Mouse (Mus musculus) embryonic fibroblast, embryonic 13.5 days (primary cell): ENCODE data around the gene Ccnjl. TPM values are rescaled to one million over a fixed set of nuclear protein-coding genes. Genes with fewer than 3 reads are reported as not detected.
A peak's percentile ranks its signal among the peaks of the same experiment; 100 is the strongest.

Experiments used
- H3K27ac ChIP-seq: 2 replicates; pipeline ENCODE4 v1.5.1; 2012; ENCODE audit warnings: low read length, control low read depth, inconsistent platforms; ENCODE audit not compliant: insufficient read depth
- H3K4me1 ChIP-seq: 2 replicates; pipeline ENCODE4 v1.6.1; 2011; ENCODE audit warnings: low read length; ENCODE audit not compliant: control insufficient read depth, insufficient read depth
- H3K4me3 ChIP-seq: 2 replicates; pipeline ENCODE4 v1.5.1; 2011; ENCODE audit warnings: mild to moderate bottlenecking, control low read depth, low read length; ENCODE audit not compliant: insufficient read depth
- CTCF ChIP-seq: IDR thresholded peaks from 2 replicates; pipeline ENCODE4 v1.5.1; 2011; ENCODE audit warnings: mild to moderate bottlenecking, control low read depth, low read length, moderate library complexity, borderline replicate concordance; ENCODE audit not compliant: insufficient read depth
- POLR2A ChIP-seq: IDR thresholded peaks from 2 replicates; pipeline ENCODE4 v1.6.1; 2011; ENCODE audit warnings: low read depth, mild to moderate bottlenecking, control low read depth, low read length, moderate library complexity
- polyA plus RNA-seq: library from polyadenylated mRNA; stranded (reverse); fragments of >200 nt; gene quantifications from 2 replicates; pipeline ENCODE4 v1.2.4, GENCODE M21; 2011; ENCODE audit warnings: low read depth; ENCODE audit not compliant: missing spikeins, insufficient read length

Gene Ccnjl
- polyA plus RNA-seq, 1 experiment: 0.26 TPM

GRCm38 (mm10) chr11:43495037-43495436 is 33.5 kb upstream of the Ccnjl start:
- Histone ChIP-seq H3K4me3 (no peak overlapping the region), H3K27ac (no peak overlapping the region), H3K4me1 (0 out of 2 replicates have a peak, but pooled peaks cover 3% of the 10 kb centered on the region)
- TF ChIP-seq CTCF (no peak), POLR2A (no peak)

- 0 out of 2 replicates have a peak, but pooled peaks cover 3% of the 10 kb centered on the region for H3K4me1 ChIP-seq
- no peak overlapping the region for H3K4me3 ChIP-seq
- no peak overlapping the region for H3K27ac ChIP-seq
- TF ChIP-seq CTCF: no peak
These were observed 33.1 kb upstream of the Ccnjl start for GRCm38 (mm10) chr11:43495532-43495931.

- no peak overlapping the region for H3K4me3 ChIP-seq
- TF ChIP-seq POLR2A (no peak), CTCF (no peak)
- H3K27ac ChIP-seq: no peak overlapping the region
- no peaks in the 10 kb centered on the region for H3K4me1 ChIP-seq
These were observed 27.3 kb upstream of the Ccnjl start for GRCm38 (mm10) chr11:43501256-43501655.

- H3K4me3 ChIP-seq: no peak overlapping the region
- H3K4me1 ChIP-seq: no peaks in the 10 kb centered on the region
- no peak overlapping the region for H3K27ac ChIP-seq
- TF ChIP-seq CTCF (no peak), POLR2A (no peak)
These were observed 23.4 kb upstream of the Ccnjl start for GRCm38 (mm10) chr11:43505188-43505587.

- Histone ChIP-seq H3K4me1 (no peaks in the 10 kb centered on the region), H3K4me3 (no peak overlapping the region), H3K27ac (no peak overlapping the region)
- TF ChIP-seq POLR2A: no peak
- no peak for TF ChIP-seq CTCF
These were observed 20.6 kb upstream of the Ccnjl start for GRCm38 (mm10) chr11:43507976-43508375.

- H3K4me1 ChIP-seq: no peaks in the 10 kb centered on the region
- no peak overlapping the region for H3K27ac ChIP-seq
- no peak for TF ChIP-seq POLR2A
- no peak for TF ChIP-seq CTCF
- H3K4me3 ChIP-seq: no peak overlapping the region
These were observed 18.7 kb upstream of the Ccnjl start for GRCm38 (mm10) chr11:43509878-43510277.

- TF ChIP-seq CTCF (no peak), POLR2A (no peak)
These were observed 15.9 kb upstream of the Ccnjl start for GRCm38 (mm10) chr11:43512661-43513190.

GRCm38 (mm10) chr11:43516344-43517021 is 12.1 kb upstream of the Ccnjl start:
- TF ChIP-seq POLR2A (no peak), CTCF (peak; percentile 58; the same call in 1 of the 2 replicates)
- Histone ChIP-seq H3K27ac (no peak overlapping the region), H3K4me1 (no peaks in the 10 kb centered on the region), H3K4me3 (no peak overlapping the region)

More at GRCm38 (mm10) chr11:43512661-43513190, 15.9 kb upstream of the Ccnjl start:
- H3K27ac ChIP-seq: no peak overlapping the region
- no peak overlapping the region for H3K4me3 ChIP-seq
- no peaks in the 10 kb centered on the region for H3K4me1 ChIP-seq

GRCm38 (mm10) chr11:43517641-43518040 is 10.9 kb upstream of the Ccnjl start:
- H3K4me1 ChIP-seq: no peaks in the 10 kb centered on the region
- TF ChIP-seq CTCF (no peak), POLR2A (no peak)
- H3K4me3 ChIP-seq: no peak overlapping the region
- H3K27ac ChIP-seq: no peak overlapping the region

GRCm38 (mm10) chr11:43518086-43518485 is 10.5 kb upstream of the Ccnjl start:
- Histone ChIP-seq H3K27ac (no peak overlapping the region), H3K4me3 (no peak overlapping the region), H3K4me1 (no peaks in the 10 kb centered on the region)
- TF ChIP-seq CTCF: no peak
- no peak for TF ChIP-seq POLR2A

- Histone ChIP-seq H3K4me3 (no peak overlapping the region), H3K4me1 (no peaks in the 10 kb centered on the region), H3K27ac (no peak overlapping the region)
- no peak for TF ChIP-seq CTCF
- no peak for TF ChIP-seq POLR2A
These were observed 9.8 kb upstream of the Ccnjl start for GRCm38 (mm10) chr11:43518821-43519220.
